Mouse (Mus musculus) frontal cortex, postnatal 25 days (tissue): ENCODE results near the gene Nudt8.
"Not testable (repeated sequence)": the region's sequence is repeated elsewhere in the genome, so short reads cannot be mapped to it uniquely, and the experiment has no call there.

Source experiments
- DNase-seq, 2 experiments: peaks; one replicate each; pipeline ENCODE4 v3.0.0; 2022; ENCODE audit warnings: low spot score in 2 of 2

Nudt8 gene

GRCm38 (mm10) chr19:4049069-4049468 lies 48.7 kb downstream of the Nudt8 start:
- DNase-seq: not testable (repeated sequence)

DNA sequence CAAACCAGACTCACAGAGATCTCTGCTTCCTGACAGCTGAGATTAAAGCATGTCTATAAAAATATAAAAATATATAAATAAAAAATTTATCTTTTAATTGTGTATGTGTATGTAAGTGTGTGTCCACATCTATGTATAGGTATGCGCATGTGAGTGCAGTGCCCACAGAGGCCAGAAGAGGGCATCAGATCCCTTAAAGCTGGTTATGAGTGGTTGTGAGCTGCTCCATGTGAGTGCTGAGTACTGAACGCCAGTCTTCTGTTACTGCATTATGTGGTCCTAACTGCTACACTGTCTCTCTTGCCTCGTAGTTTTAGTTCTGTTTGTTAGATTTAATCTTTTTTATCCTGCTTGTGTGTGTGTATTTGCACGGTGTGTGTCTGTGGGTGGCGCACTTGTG lies 50.6 kb downstream of the Nudt8 start:
- no peak for DNase-seq
